ENCODE assay signal across 9 mouse cellular contexts in genomic region chr6:140733641-140733986, GRCm38 (mm10). TPM values are rescaled to one million over a fixed set of nuclear protein-coding genes. Genes with fewer than 3 reads are reported as not detected.
DNase-seq lines count a peak whose midpoint lies in the region; ATAC-seq lines count a peak whose summit lies in the region.
"Had no signal": no experiment of that assay in that cellular context is flagged by ENCODE, and none has a peak within 500 bp of the region (broad histone marks: within the 10 kb centered on the region; RNA-seq: fewer than 3 reads in every experiment).

No protein-coding gene starts in this region.

- no peak overlapping the region; the same call in 1 of the 2 replicates for H3K4me3 ChIP-seq in embryonic facial prominence, embryonic 11.5 days (ENCODE audit: low read depth, low read length)
- H3K4me3 ChIP-seq in heart, embryonic 16.5 days (ENCODE audit: low read length) = peak overlapping the region; percentile 47
- no peak overlapping the region for H3K4me3 ChIP-seq in limb, embryonic 11.5 days (ENCODE audit: low read depth, low read length)
- peak overlapping the region; percentile 22 for H3K4me3 ChIP-seq in neural tube, embryonic 14.5 days (ENCODE audit: low read depth, low read length)

- 9% methylated on average over 15 of the region's 15 CpGs for whole genome bisulfite sequencing in embryonic facial prominence, embryonic 11.5 days
- 6% methylated on average over 15 of the region's 15 CpGs for WGBS in heart, embryonic 16.5 days
- WGBS in limb, embryonic 11.5 days = 10% methylated on average over 15 of the region's 15 CpGs
- WGBS in neural tube, embryonic 14.5 days = 9% methylated on average over 15 of the region's 15 CpGs

- DNase-seq in layer of hippocampus, postnatal 10 days (ENCODE audit: low spot score in 2 of 2) = peak; percentile 19 to 36
- DNase-seq in layer of hippocampus, adult 18-20 months (ENCODE audit: low spot score in 2 of 2) = no peak
- DNase-seq in embryonic facial prominence, embryonic 11.5 days (ENCODE audit: low spot score) = peak; percentile 18
- peak; percentile 34 for DNase-seq in limb, embryonic 11.5 days (ENCODE audit: low spot score)
- no peak for DNase-seq in layer of hippocampus, adult 11-12 months (ENCODE audit: low spot score)

- no peak overlapping the region for H3K27ac ChIP-seq in embryonic facial prominence, embryonic 11.5 days (replicated peaks; ENCODE audit: low read depth, low read length)
- H3K27ac ChIP-seq in heart, embryonic 16.5 days (ENCODE audit: low read length) = no peak overlapping the region
- no peak overlapping the region for H3K27ac ChIP-seq in limb, embryonic 11.5 days (replicated peaks; ENCODE audit: low read depth, low read length)
- H3K27ac ChIP-seq in neural tube, embryonic 14.5 days (ENCODE audit: low read depth, low read length) = no peak overlapping the region

- peak; percentile 31; the same call in 1 of the 2 replicates for ATAC-seq in embryonic facial prominence, embryonic 11.5 days (replicated peaks; ENCODE audit: insufficient number of reproducible peaks, low FRiP score, low TSS enrichment, low read depth)
- ATAC-seq in heart, embryonic 16.5 days (replicated peaks; ENCODE audit: extremely low read depth, insufficient read depth, low FRiP score) = peak; percentile 45; the same call in 1 of the 2 replicates
- ATAC-seq in limb, embryonic 11.5 days (ENCODE audit: insufficient number of reproducible peaks, low FRiP score, low TSS enrichment, low read depth) = no peak
- ATAC-seq in neural tube, embryonic 14.5 days (ENCODE audit: low read depth) = 0 out of 2 replicates have a peak, but pooled peaks have one; percentile 44
- no peak for ATAC-seq in megakaryocyte, adult 5-6 weeks (ENCODE audit: poor library complexity, severe bottlenecking)

- H3K9ac ChIP-seq in embryonic facial prominence, embryonic 11.5 days (replicated peaks; ENCODE audit: low read length) = no peak overlapping the region
- H3K9ac ChIP-seq in heart, embryonic 16.5 days (ENCODE audit: low read length) = peak overlapping the region; percentile 70
- no peak overlapping the region for H3K9ac ChIP-seq in limb, embryonic 11.5 days (ENCODE audit: low read length)
- H3K9ac ChIP-seq in neural tube, embryonic 14.5 days (replicated peaks; ENCODE audit: low read depth, low read length) = peak overlapping the region; percentile 39; the same call in 1 of the 2 replicates

- peak overlapping the region; percentile 3 for H3K4me2 ChIP-seq in embryonic facial prominence, embryonic 11.5 days (ENCODE audit: low read depth, low read length)
- peak overlapping the region; percentile 73 for H3K4me2 ChIP-seq in heart, embryonic 16.5 days (ENCODE audit: low read depth, low read length)
- peak overlapping the region; percentile 36; the same call in 1 of the 2 replicates for H3K4me2 ChIP-seq in limb, embryonic 11.5 days (ENCODE audit: low read depth, severe bottlenecking)
- H3K4me2 ChIP-seq in neural tube, embryonic 14.5 days (ENCODE audit: low read depth, low read length) = peak overlapping the region; percentile 38

- H3K4me1 ChIP-seq in embryonic facial prominence, embryonic 11.5 days (ENCODE audit: control insufficient read depth, insufficient read depth, low read length) = no peaks in the 10 kb centered on the region
- H3K4me1 ChIP-seq in heart, embryonic 16.5 days (ENCODE audit: control insufficient read depth, insufficient read depth, low read length) = peaks cover 7% of the 10 kb centered on the region
- no peaks in the 10 kb centered on the region for H3K4me1 ChIP-seq in limb, embryonic 11.5 days (ENCODE audit: control insufficient read depth, insufficient read depth, low read length)
- H3K4me1 ChIP-seq in neural tube, embryonic 14.5 days (ENCODE audit: control insufficient read depth, insufficient read depth, low read length) = no peaks in the 10 kb centered on the region

- H3K27me3 ChIP-seq in embryonic facial prominence, embryonic 11.5 days (ENCODE audit: control insufficient read depth, insufficient read depth, low read length) = no peaks in the 10 kb centered on the region
- no peaks in the 10 kb centered on the region for H3K27me3 ChIP-seq in heart, embryonic 16.5 days (ENCODE audit: control insufficient read depth, insufficient read depth, low read length)
- no peaks in the 10 kb centered on the region for H3K27me3 ChIP-seq in limb, embryonic 11.5 days (ENCODE audit: control insufficient read depth, insufficient read depth, low read length)
- H3K27me3 ChIP-seq in neural tube, embryonic 14.5 days (ENCODE audit: control insufficient read depth, insufficient read depth, low read length) = no peaks in the 10 kb centered on the region

- H3K36me3 ChIP-seq in embryonic facial prominence, embryonic 11.5 days (replicated peaks; ENCODE audit: control insufficient read depth, insufficient read depth, low read depth, low read length) = no peaks in the 10 kb centered on the region
- no peaks in the 10 kb centered on the region for H3K36me3 ChIP-seq in heart, embryonic 16.5 days (ENCODE audit: control insufficient read depth, insufficient read depth)
- H3K36me3 ChIP-seq in limb, embryonic 11.5 days (ENCODE audit: control insufficient read depth, insufficient read depth, low read length) = no peaks in the 10 kb centered on the region
- no peaks in the 10 kb centered on the region for H3K36me3 ChIP-seq in neural tube, embryonic 14.5 days (ENCODE audit: control insufficient read depth, insufficient read depth, low read length)

- no peaks in the 10 kb centered on the region for H3K9me3 ChIP-seq in embryonic facial prominence, embryonic 11.5 days (replicated peaks; ENCODE audit: control insufficient read depth, low read length)
- H3K9me3 ChIP-seq in heart, embryonic 16.5 days (replicated peaks; ENCODE audit: control insufficient read depth, low read length) = 0 out of 2 replicates have a peak, but pooled peaks cover 8% of the 10 kb centered on the region
- H3K9me3 ChIP-seq in limb, embryonic 11.5 days (ENCODE audit: control insufficient read depth, low read length) = no peaks in the 10 kb centered on the region
- H3K9me3 ChIP-seq in neural tube, embryonic 14.5 days (ENCODE audit: control insufficient read depth, low read length) = no peaks in the 10 kb centered on the region

RNA-seq across cellular contexts. Expression of gene Gm11077, which starts 4.5 kb away (rescaled TPM):
- not detected for total RNA-seq in layer of hippocampus, postnatal 10 days (2021)
- total RNA-seq in layer of hippocampus, adult 18-20 months (2021) = not detected
- polyA plus RNA-seq in embryonic facial prominence, embryonic 11.5 days (2014; fragmentation: Nextera tagmentation; extraction: Ambion mirVana) = not detected in 2 replicates
- polyA plus RNA-seq in heart, embryonic 16.5 days (2015; fragmentation: Nextera tagmentation; extraction: Ambion mirVana) = not detected in 2 replicates
- not detected in 2 replicates for polyA plus RNA-seq in limb, embryonic 11.5 days (2014; fragmentation: Nextera tagmentation; extraction: Ambion mirVana)
- polyA plus RNA-seq in neural tube, embryonic 14.5 days (2014; fragmentation: Nextera tagmentation; extraction: Ambion mirVana) = not detected in 2 replicates
- not detected in 2 replicates for total RNA-seq in megakaryocyte, adult 5-6 weeks (2015)
- not detected in 2 replicates for total RNA-seq in megakaryocyte, adult 5-6 weeks (2017)
- total RNA-seq: hematopoietic stem cell, adult 5-6 weeks had no signal

Comparison
In these comparisons a context has a peak if more than half of its experiments do, and no peak if none do; other contexts are left out.
1. DNase-seq: peak in layer of hippocampus, postnatal 10 days (2 of 2), embryonic facial prominence, embryonic 11.5 days (single experiment) and limb, embryonic 11.5 days (single experiment); none in layer of hippocampus, adult 18-20 months (0 of 2) and layer of hippocampus, adult 11-12 months (single experiment).
2. ATAC-seq: peak in embryonic facial prominence, embryonic 11.5 days (single experiment), heart, embryonic 16.5 days (single experiment) and neural tube, embryonic 14.5 days (single experiment); none in limb, embryonic 11.5 days (single experiment) and megakaryocyte, adult 5-6 weeks (single experiment).
3. H3K4me2 ChIP-seq: peak in every context shown above with its lines; median percentile 73 in heart, embryonic 16.5 days; 38 in neural tube, embryonic 14.5 days; 36 in limb, embryonic 11.5 days; 3 in embryonic facial prominence, embryonic 11.5 days.
4. H3K4me3 ChIP-seq: peak in heart, embryonic 16.5 days (single experiment) and neural tube, embryonic 14.5 days (single experiment); none in embryonic facial prominence, embryonic 11.5 days (single experiment) and limb, embryonic 11.5 days (single experiment).
5. H3K9ac ChIP-seq: peak in heart, embryonic 16.5 days (single experiment) and neural tube, embryonic 14.5 days (single experiment); none in embryonic facial prominence, embryonic 11.5 days (single experiment) and limb, embryonic 11.5 days (single experiment).